Mouse (Mus musculus) hindlimb bud, embryonic 11.5 days (tissue): ENCODE measurements at regions not wholly inside any gene's neighbourhood (a gene's known extent, or its start where the extent isn't known, plus 50 kb on each side); places are given as distances from the start of the nearest gene placed in this dataset.
A peak's percentile ranks its signal among the peaks of the same experiment; 100 is the strongest.

ENCODE experiments used
- DNase-seq: peaks from one replicate; pipeline ENCODE4 v3.0.0-alpha.2; 2012; ENCODE audit warnings: low read depth, low spot score; ENCODE audit errors: extremely low spot score

GRCm38 (mm10) chr4:95213026-95213425, 161.0 kb upstream of the Jun start:
- no peak for DNase-seq

DNA sequence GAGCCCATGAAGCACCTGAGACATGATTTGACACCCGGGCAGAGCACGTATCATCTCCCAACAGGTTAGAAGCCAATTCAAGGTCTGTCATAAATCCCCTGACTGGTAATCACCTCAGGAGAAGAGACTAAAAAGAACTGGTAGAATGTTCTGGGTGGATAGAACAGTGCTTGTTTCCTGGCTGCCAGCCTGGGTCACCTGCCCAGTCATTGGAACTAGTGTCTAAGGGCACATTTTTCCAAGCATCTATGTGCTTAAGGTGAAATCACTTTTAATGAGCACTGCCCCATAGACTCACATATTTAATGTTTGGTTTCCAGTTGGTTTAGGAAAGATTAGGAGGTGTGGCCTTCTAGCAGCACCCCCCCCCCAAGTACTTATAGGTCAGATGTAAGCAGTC, 162.0 kb upstream of the Jun start:
- DNase-seq: no peak

DNA sequence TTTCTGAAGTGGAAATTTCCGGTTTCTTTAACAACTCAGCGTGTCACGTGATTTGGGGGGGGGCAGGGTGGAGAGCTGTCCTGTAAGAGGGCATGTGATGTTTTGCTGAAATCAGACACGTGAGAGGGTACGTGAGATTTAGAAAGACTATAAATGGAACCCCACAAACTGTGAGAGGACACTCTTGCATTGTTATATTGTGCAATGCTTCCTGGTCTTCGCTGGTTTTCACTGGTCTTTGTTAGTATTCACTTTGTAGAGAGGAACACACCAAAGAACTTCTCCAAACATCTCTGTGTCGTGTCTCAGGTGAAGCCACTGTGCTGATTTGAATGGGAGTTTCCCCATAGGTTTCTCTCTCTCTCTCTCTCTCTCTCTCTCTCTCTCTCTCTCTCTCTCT, 163.2 kb upstream of the Jun start:
- DNase-seq: no peak

- DNase-seq: no peak
Measured at GRCm38 (mm10) chr4:95230461-95230860, 178.4 kb upstream of the Jun start.

DNA sequence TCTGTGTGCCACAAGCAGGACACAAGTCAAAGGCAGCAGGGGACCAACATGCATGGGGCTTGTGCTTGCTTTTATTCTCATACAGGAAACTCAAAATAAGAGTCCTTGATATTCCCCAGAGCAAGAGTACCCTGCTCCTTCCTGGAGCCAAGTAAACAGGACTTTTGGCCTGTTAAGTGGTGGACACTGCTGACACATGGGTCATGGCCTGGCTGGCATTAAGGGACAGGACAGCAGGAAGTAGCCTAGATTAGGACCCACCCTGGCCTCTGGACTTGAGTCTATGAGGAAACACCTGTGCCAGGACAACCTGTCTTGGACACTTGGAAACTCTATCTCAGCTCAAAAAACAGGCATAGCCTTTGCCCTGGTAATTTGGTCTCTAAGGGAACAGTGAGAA, 181.0 kb upstream of the Jun start:
- DNase-seq: no peak

- no peak for DNase-seq
Measured at GRCm38 (mm10) chr4:95234030-95234555, 182.1 kb upstream of the Jun start.

DNA sequence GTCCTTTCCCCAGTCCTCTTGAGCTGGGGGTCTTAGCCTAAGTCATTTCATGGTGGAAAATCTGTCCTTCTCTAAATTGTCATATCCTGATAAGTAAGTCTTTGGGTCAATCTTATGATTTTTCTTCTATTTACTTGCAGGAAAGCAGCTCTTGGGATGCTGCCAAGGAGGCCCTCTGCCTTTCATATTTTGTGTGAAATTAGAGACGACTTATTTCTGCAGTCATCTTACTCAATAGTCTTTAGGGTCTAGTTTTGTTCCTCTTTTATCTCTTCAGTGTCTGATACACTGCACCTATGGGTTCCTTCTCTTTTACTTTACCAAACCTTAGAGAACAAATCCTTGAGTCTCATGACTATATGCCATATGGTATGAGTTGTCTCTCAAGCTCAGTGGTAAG, 196.0 kb upstream of the Jun start:
- no peak for DNase-seq

GRCm38 (mm10) chr4:95249031-95249430, 197.0 kb upstream of the Jun start:
- DNase-seq: no peak

DNA sequence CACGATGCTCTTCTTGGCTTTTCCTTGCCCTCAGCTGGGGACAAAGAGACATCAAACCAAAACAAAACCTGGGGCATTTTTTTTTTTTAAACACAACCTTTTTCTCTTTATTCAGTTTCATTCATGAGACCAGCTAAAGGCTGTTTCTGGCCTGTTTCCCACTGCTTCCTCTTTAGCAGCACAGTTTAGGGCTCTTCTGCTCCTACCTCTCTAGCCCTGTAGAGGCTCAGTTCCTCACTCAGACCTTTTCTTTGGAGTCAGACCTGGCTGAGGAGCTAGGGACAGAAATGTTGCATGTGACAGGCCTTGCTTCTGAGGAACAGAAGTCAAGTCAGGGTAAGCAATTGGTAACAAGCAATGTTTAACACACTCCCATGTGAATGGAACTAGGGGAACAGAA, 198.1 kb upstream of the Jun start:
- no peak for DNase-seq

GRCm38 (mm10) chr4:95269766-95270165, 217.7 kb upstream of the Jun start:
- no peak for DNase-seq

DNA sequence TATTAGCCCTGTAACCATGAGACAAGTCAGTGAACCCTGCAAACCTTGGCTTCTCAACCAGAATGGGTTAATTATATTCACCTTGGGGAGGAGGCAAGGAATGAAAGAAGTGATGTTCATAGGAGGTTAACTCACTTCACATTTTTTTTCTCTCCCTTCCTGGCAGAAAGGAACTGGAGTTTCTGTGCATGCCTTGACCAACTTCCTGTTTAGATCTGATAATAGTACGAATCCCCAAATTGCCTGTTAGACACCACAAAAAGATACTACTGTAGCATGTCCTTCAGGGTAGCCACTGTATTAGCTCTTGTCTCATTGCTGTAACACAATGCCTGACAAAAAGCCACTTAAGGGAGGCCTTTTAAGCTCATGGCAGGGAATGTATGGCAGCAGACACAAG, 218.4 kb upstream of the Jun start:
- DNase-seq: no peak

DNA sequence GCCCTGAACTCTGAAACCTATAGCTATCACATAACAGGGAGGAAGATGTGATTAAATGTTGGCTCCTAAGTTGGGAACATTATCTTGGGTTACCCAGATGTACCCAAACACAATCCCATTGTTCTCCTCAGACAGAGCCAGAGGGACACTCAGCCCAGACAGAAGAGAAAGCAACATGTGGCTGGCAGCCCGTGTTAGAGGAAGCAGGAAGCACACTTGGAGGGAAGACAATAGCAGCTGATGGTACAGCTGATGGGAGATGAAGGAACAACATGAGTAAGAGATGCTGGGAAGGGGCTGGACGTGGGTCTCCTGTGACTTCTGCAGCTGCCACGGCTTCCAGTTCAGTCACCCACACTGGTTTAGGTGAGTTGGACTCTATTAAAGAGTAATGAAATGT, 224.2 kb upstream of the Jun start:
- DNase-seq: no peak

DNA sequence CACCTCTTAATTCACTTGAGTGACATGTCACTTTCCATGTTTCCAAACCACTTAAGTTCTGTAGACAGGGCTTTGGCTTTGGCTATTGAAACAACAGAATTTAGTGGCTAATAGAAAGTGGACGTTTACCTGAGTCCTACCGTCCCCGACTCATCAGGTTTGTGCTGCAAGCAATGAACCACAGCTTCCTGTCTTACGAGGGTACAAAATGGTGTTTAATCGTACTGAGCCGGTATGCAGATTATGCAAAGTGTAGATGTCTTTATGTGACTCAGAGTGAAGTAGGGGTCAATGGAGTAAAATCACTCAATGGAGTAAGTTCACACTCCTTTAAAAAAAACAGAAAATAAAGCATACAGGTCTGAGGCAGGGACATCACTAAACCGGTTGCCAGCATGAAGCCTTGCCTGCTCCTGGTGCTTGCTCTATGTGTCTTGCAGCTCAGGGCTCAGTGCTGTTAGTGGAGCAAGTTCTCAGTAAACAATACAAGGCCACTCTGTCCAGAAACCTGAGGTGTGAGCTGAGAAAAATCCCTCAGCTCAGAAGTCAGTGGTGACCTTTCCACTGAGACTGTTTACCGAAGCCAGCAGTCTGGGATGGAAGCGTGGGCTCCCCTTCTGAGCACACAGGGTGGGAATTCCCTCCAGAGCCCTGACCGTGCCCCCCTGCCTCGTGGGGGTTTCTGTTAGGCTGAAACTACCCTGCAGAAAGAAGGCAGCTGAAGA, 226.1 kb upstream of the Jun start:
- DNase-seq: no peak

- DNase-seq: peak; percentile 39
Measured at GRCm38 (mm10) chr4:95278714-95279095, 226.7 kb upstream of the Jun start.

- DNase-seq: peak; percentile 24
Measured at GRCm38 (mm10) chr4:95279200-95279599, 227.2 kb upstream of the Jun start.

GRCm38 (mm10) chr4:95282083-95282482, 230.1 kb upstream of the Jun start:
- no peak for DNase-seq

DNA sequence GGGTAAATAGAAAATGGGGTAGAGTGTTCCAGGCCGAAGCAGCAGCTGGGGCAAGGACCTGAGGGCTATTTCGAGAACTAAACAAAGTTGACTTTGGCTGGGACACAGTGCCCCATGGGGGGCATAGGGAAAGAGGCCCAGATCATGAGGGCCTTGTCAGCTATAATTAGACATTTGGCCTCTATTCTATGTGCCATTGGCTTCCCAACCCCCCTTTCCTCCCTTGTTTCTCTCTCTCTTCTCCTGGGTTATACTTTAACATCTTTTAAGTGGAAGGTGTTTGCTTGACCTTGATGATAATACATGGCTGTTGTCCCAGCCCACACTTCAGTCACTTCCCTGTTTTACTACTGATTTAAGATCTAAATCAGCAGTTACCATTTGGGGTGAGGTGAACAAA, 231.8 kb upstream of the Jun start:
- no peak for DNase-seq

DNA sequence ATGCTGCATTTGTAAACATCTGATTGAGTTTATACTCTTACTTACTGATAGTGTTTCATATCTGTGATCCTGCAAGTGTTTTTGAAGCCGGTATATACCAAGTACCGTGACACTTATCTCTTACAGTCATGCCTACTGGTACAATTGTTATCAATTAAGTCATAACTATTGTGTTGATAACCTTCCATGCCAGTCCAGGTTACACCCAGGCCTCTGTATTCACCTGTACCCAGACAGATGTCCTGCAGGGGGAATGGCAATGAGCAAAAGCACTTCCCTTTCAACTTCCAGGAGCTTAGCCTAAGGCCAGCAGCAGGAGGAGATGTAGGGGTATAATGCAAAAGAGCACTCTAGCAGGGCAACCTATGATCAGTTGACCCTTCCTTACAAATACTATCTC, 232.2 kb upstream of the Jun start:
- no peak for DNase-seq

DNA sequence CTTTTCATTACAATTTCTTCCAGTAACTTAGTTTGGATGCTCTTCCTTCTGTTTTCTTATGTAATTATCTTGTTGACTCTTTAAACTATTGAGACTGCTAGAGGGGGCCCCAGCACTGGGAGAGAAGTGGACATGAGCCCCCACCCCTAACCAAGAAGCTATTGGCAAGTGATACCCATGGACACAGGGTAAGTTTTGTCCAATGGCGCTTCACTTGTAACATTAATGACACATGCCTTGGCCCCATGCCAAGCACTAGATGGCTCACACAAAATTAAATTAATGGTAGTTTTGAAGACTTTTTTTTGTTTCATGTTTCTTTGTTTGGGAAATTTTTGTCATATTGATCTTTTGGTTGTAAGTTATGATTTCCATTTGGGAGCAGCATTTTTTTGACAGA, 232.7 kb upstream of the Jun start:
- DNase-seq: no peak

- no peak for DNase-seq
Measured at GRCm38 (mm10) chr4:95290321-95290720, 238.3 kb upstream of the Jun start.

GRCm38 (mm10) chr4:95294110-95294509, 242.1 kb upstream of the Jun start:
- no peak for DNase-seq

DNA sequence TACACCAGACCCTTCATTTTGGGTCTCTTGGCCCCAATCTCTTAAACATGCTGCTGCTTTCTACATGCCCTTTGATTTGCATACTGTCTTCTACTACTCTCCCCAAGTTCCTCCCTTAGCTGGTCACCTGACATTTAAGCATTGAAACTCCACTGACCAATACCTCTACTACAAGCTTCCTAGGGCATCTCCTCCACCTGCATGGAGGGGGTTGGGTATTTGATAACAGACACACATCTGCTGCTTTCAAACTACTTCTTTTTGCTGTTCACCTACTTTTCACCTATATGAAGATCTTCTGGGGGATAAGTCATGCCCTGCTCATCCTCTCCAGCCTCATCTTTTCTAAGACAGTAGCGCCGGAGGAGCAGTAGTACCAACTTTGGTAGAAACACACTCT, 249.9 kb upstream of the Jun start:
- no peak for DNase-seq

GRCm38 (mm10) chr4:95303337-95303736, 251.3 kb upstream of the Jun start:
- DNase-seq: no peak
